Mouse (Mus musculus): Measurements from ENCODE around the gene Fam229a. TPM values are rescaled to one million over a fixed set of nuclear protein-coding genes. Genes with fewer than 3 reads are reported as not detected.
A peak's percentile ranks its signal among the peaks of the same experiment; 100 is the strongest.
"Not testable (repeated sequence)": the region's sequence is repeated elsewhere in the genome, so short reads cannot be mapped to it uniquely, and the experiment has no call there.

The Fam229a gene
- total and polyA plus RNA-seq, 3 experiments, result 0.45 TPM; not detected in 2

DNA sequence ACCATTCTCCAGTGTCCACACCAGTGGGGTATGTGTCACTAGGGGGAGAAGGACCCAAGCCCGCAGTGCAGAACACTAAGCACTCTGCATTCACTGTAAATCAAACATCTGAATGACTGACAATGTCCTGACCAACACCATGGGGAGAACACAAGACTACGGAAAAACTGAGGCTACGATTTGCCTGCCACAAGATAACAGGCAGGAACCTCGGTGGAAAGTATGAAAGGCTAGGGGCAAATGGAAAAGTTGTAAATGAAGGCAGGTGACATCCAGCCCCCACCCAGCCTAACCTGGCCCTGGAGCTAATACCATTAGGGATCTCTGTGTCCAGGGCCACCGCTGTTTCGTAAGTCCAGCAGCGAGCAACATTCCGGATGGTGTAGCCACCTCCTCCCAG, 27.5 kb downstream of the Fam229a start:
- Histone ChIP-seq H3K9ac (ENCODE audit: low read depth, low read length) (no peak overlapping the region), H3K36me3 (ENCODE audit: control insufficient read depth, insufficient read depth, low read length) (no peaks in the 10 kb centered on the region; the same call in 1 of the 2 replicates), H3K27ac (no peak overlapping the region), H3K4me1 (ENCODE audit: control insufficient read depth, insufficient read depth, low read length) (no peaks in the 10 kb centered on the region), H3K4me3 (no peak overlapping the region), H3K27me3 (ENCODE audit: control insufficient read depth, insufficient read depth, low read length) (no peaks in the 10 kb centered on the region), H3K79me2 (replicated peaks; ENCODE audit: control insufficient read depth, insufficient read depth, low read length) (no peaks in the 10 kb centered on the region)
- DNase-seq, result no peak
- WGBS, result 81% methylated on average over 8 of the region's 8 CpGs
- intact Hi-C loops (cut with DNase I), result no loop called here
- no peak for TF ChIP-seq CTCF (IDR thresholded peaks at IDR 0.05)
- no peak for TF ChIP-seq POLR2A (IDR thresholded peaks at IDR 0.05; ENCODE audit: insufficient read depth, low read depth, low read length)
- no peak for TF ChIP-seq EP300 (IDR thresholded peaks at IDR 0.05; ENCODE audit: insufficient read depth, low read depth, low read length)

DNA sequence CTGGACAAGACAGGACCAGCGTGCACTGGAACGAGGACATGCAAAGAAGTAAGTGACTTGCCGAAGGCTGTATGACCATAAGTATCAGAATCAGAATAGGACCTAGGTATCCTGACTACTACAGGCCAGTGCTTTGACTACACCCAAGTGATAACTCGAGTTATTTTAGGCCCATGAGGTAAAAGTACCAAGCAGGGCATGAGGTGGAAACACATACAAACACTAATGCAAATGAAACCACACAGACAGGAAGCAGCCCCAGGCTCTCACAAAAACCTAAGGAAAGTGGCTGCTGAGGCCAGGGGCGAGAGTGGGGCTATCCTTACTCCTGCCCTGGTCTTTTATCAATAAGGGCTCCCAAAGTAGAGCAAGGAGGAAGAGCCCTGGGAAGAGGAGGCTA, 34.3 kb downstream of the Fam229a start:
- Histone ChIP-seq H3K27me3 (ENCODE audit: control insufficient read depth, insufficient read depth, low read length) (no peaks in the 10 kb centered on the region), H3K4me3 (no peak overlapping the region), H3K9ac (ENCODE audit: low read depth, low read length) (no peak overlapping the region), H3K4me1 (ENCODE audit: control insufficient read depth, insufficient read depth, low read length) (peaks cover 1% of the 10 kb centered on the region; the same call in 1 of the 2 replicates), H3K36me3 (ENCODE audit: control insufficient read depth, insufficient read depth, low read length) (peaks cover 2% of the 10 kb centered on the region; the same call in 1 of the 2 replicates), H3K27ac (no peak overlapping the region), H3K79me2 (replicated peaks; ENCODE audit: control insufficient read depth, insufficient read depth, low read length) (no peaks in the 10 kb centered on the region)
- no peak for DNase-seq
- WGBS, result 59% methylated on average over 5 of the region's 5 CpGs
- TF ChIP-seq CTCF (IDR thresholded peaks at IDR 0.05), result no peak
- no peak for TF ChIP-seq EP300 (IDR thresholded peaks at IDR 0.05; ENCODE audit: insufficient read depth, low read depth, low read length)
- TF ChIP-seq POLR2A (IDR thresholded peaks at IDR 0.05; ENCODE audit: insufficient read depth, low read depth, low read length), result no peak
- intact Hi-C loops (cut with DNase I), result no loop called here

DNA sequence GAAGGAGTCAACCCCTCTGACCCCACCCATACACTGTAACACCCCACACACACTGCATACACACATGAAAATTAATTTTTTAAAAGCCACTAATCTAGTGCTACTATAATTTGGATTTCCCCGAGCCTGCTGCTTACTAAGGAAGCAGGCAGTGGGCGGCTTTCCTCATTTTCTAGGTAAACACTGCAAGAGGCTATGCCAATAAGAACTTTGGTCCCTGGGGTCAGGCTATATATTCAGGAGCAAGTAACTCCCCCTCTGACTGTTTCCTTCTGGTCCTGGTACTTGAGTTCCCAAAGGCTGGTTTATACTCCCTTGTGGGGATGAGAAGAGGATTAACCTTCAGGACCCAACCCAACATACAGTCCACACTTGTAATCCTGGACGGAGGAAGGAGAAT, 34.9 kb downstream of the Fam229a start:
- intact Hi-C loops (cut with DNase I), result no loop called here
- H3K36me3 ChIP-seq (ENCODE audit: control insufficient read depth, insufficient read depth, low read length), result peaks cover 2% of the 10 kb centered on the region; the same call in 1 of the 2 replicates
- no peaks in the 10 kb centered on the region for H3K79me2 ChIP-seq (replicated peaks; ENCODE audit: control insufficient read depth, insufficient read depth, low read length)
- 58% methylated on average over 3 of the region's 3 CpGs for WGBS
- no peak overlapping the region for H3K9ac ChIP-seq (ENCODE audit: low read depth, low read length)
- DNase-seq, result no peak
- no peaks in the 10 kb centered on the region for H3K27me3 ChIP-seq (ENCODE audit: control insufficient read depth, insufficient read depth, low read length)
- no peak overlapping the region for H3K27ac ChIP-seq
- TF ChIP-seq CTCF (IDR thresholded peaks at IDR 0.05) (no peak), POLR2A (IDR thresholded peaks at IDR 0.05; ENCODE audit: insufficient read depth, low read depth, low read length) (no peak), EP300 (IDR thresholded peaks at IDR 0.05; ENCODE audit: insufficient read depth, low read depth, low read length) (no peak)
- peaks cover 1% of the 10 kb centered on the region; the same call in 1 of the 2 replicates for H3K4me1 ChIP-seq (ENCODE audit: control insufficient read depth, insufficient read depth, low read length)
- no peak overlapping the region for H3K4me3 ChIP-seq

DNA sequence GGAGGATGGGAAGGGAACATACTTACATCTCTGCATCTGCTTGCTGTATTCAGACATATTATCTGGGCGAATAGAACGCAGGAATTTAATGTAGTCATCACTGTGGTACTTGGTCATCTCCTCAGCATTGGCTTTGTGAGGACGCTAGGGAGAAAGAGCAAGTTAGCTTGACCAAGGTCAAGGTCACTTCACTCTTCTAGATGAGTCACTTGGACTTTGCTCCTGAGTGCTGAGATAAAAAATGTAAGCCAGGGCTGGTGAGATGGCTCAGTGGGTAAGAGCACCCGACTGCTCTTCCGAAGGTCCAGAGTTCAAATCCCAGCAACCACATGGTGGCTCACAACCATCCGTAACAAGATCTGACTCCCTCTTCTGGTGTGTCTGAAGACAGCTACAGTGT, 37.9 kb downstream of the Fam229a start:
- DNase-seq; H3K4me1 ChIP-seq (ENCODE audit: control insufficient read depth, insufficient read depth, low read length); H3K27me3 ChIP-seq (ENCODE audit: control insufficient read depth, insufficient read depth, low read length); H3K9ac ChIP-seq (ENCODE audit: low read depth, low read length); H3K79me2 ChIP-seq (replicated peaks; ENCODE audit: control insufficient read depth, insufficient read depth, low read length); H3K36me3 ChIP-seq (ENCODE audit: control insufficient read depth, insufficient read depth, low read length); H3K27ac ChIP-seq; H3K4me3 ChIP-seq; intact Hi-C loops (cut with DNase I): not testable (repeated sequence)
- 90% methylated on average over 6 of the region's 6 CpGs for WGBS

DNA sequence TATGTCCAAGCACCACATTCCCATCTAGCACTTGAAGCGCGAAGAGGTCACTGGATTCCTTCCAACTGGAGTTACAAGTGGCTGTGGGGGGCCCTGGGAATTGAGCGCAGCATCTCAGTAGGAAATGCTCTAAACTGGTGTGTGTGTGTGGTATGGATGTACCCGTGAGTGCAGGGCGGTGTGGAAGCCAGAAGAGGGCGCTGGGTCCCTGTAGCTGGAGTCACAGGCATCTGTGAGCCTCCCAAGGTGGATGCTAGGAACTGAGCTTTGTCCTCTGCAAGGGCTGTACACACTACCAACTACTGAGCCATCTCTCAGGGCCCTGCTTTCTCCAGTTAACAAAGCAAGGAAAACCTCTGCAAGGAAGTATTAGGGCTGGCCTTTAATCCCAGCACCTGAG, 49.0 kb downstream of the Fam229a start:
- peaks cover 6% of the 10 kb centered on the region for H3K4me1 ChIP-seq (ENCODE audit: control insufficient read depth, insufficient read depth, low read length)
- DNase-seq, result peak; percentile 6 to 24
- H3K27ac ChIP-seq, result no peak overlapping the region
- no peak overlapping the region for H3K4me3 ChIP-seq
- intact Hi-C loops (cut with DNase I), result no loop called here
- TF ChIP-seq CTCF (IDR thresholded peaks at IDR 0.05) (peak; percentile 42), POLR2A (IDR thresholded peaks at IDR 0.05; ENCODE audit: insufficient read depth, low read depth, low read length) (no peak)
- H3K27me3 ChIP-seq (ENCODE audit: control insufficient read depth, insufficient read depth, low read length), result no peaks in the 10 kb centered on the region
- 0 out of 2 replicates have a peak, but pooled peaks cover 2% of the 10 kb centered on the region for H3K79me2 ChIP-seq (replicated peaks; ENCODE audit: control insufficient read depth, insufficient read depth, low read length)
- 66% methylated on average over 6 of the region's 6 CpGs for WGBS
- no peaks in the 10 kb centered on the region for H3K36me3 ChIP-seq (ENCODE audit: control insufficient read depth, insufficient read depth, low read length)
- no peak overlapping the region for H3K9ac ChIP-seq (ENCODE audit: low read depth, low read length)

Other genes with a start within 250 kb of the Fam229a start
- 1 to 10 TPM; 3.2 to 3.7 TPM for gene C77080, start 229.8 kb upstream of the Fam229a start, total RNA-seq (2021)
- 3.8 and 4.4 TPM in 2 replicates for gene C77080, start 229.8 kb upstream of the Fam229a start, polyA plus RNA-seq (2012; rRNA removed)
- gene Sync, start 203.6 kb upstream of the Fam229a start, total RNA-seq (2021), result 10 to 100 TPM; 17.7 to 17.9 TPM
- 8.7 and 18.8 TPM in 2 replicates for gene Sync, start 203.6 kb upstream of the Fam229a start, polyA plus RNA-seq (2012; rRNA removed)
- gene Rbbp4, start 155.8 kb upstream of the Fam229a start, total RNA-seq (2021), result 10 to 100 TPM; 67.0 to 70.7 TPM
- 16.8 and 34.5 TPM in 2 replicates for gene Rbbp4, start 155.8 kb upstream of the Fam229a start, polyA plus RNA-seq (2012; rRNA removed)
- 10 to 100 TPM; 19.5 to 27.2 TPM for gene Zbtb8os, start 155.5 kb upstream of the Fam229a start, total RNA-seq (2021)
- 9.1 and 13.0 TPM in 2 replicates for gene Zbtb8os, start 155.5 kb upstream of the Fam229a start, polyA plus RNA-seq (2012; rRNA removed)
- gene Zbtb8a, start 113.1 kb upstream of the Fam229a start, total RNA-seq (2021), result 1 to 10 TPM; 2.5 to 3.5 TPM
- gene Zbtb8a, start 113.1 kb upstream of the Fam229a start, polyA plus RNA-seq (2012; rRNA removed), result 3.2 and 5.5 TPM in 2 replicates
- gene Zbtb8b, start 50.3 kb upstream of the Fam229a start, total RNA-seq (2021), result under 1 TPM; 0.07 to 0.10 TPM
- 0.08 and 0.09 TPM in 2 replicates for gene Zbtb8b, start 50.3 kb upstream of the Fam229a start, polyA plus RNA-seq (2012; rRNA removed)
- gene Bsdc1, start 29.6 kb upstream of the Fam229a start, total RNA-seq (2021), result 10 to 100 TPM; 48.8 to 50.3 TPM
- 21.3 and 25.0 TPM in 2 replicates for gene Bsdc1, start 29.6 kb upstream of the Fam229a start, polyA plus RNA-seq (2012; rRNA removed)
- not detected for gene Tssk3, start 168 bp upstream of the Fam229a start, total RNA-seq (2021)
- gene Tssk3, start 168 bp upstream of the Fam229a start, polyA plus RNA-seq (2012; rRNA removed), result 0.14 TPM in 1 of 2 replicates, not detected in the other
- 1 to 10 TPM; 3.5 to 5.1 TPM for gene Marcksl1, start 22.4 kb downstream of the Fam229a start, total RNA-seq (2021)
- 5.1 and 7.0 TPM in 2 replicates for gene Marcksl1, start 22.4 kb downstream of the Fam229a start, polyA plus RNA-seq (2012; rRNA removed)
- 10 to 100 TPM; 15.7 to 16.1 TPM for gene Hdac1, start 51.5 kb downstream of the Fam229a start, total RNA-seq (2021)
- gene Hdac1, start 51.5 kb downstream of the Fam229a start, polyA plus RNA-seq (2012; rRNA removed), result 17.9 and 35.2 TPM in 2 replicates
- 1 to 10 TPM in 1 of 2 experiments, under 1 TPM in 1; 0.84 to 1.1 TPM for gene Lck, start 82.5 kb downstream of the Fam229a start, total RNA-seq (2021)
- 1.6 and 3.5 TPM in 2 replicates for gene Lck, start 82.5 kb downstream of the Fam229a start, polyA plus RNA-seq (2012; rRNA removed)
- gene Fam167b, start 87.4 kb downstream of the Fam229a start, total RNA-seq (2021), result under 1 TPM in 1 of 2 experiments, not detected in 1; 0.81 TPM
- 1.4 and 1.8 TPM in 2 replicates for gene Fam167b, start 87.4 kb downstream of the Fam229a start, polyA plus RNA-seq (2012; rRNA removed)
- gene Eif3i, start 109.5 kb downstream of the Fam229a start, total RNA-seq (2021), result 100 to 1,000 TPM; 116 to 132 TPM
- gene Eif3i, start 109.5 kb downstream of the Fam229a start, polyA plus RNA-seq (2012; rRNA removed), result 185 and 257 TPM in 2 replicates
- gene Tmem234, start 109.5 kb downstream of the Fam229a start, total RNA-seq (2021), result 10 to 100 TPM; 35.9 to 41.7 TPM
- 69.5 and 74.9 TPM in 2 replicates for gene Tmem234, start 109.5 kb downstream of the Fam229a start, polyA plus RNA-seq (2012; rRNA removed)
- under 1 TPM; 0.39 to 0.45 TPM for gene Dcdc2b, start 123.1 kb downstream of the Fam229a start, total RNA-seq (2021)
- gene Dcdc2b, start 123.1 kb downstream of the Fam229a start, polyA plus RNA-seq (2012; rRNA removed), result 1.7 and 3.3 TPM in 2 replicates
- gene Iqcc, start 127.9 kb downstream of the Fam229a start, total RNA-seq (2021), result 10 to 100 TPM; 13.0 to 19.7 TPM
- gene Iqcc, start 127.9 kb downstream of the Fam229a start, polyA plus RNA-seq (2012; rRNA removed), result 24.5 and 30.9 TPM in 2 replicates
- 10 to 100 TPM; 11.3 to 16.8 TPM for gene Ccdc28b, start 132.8 kb downstream of the Fam229a start, total RNA-seq (2021)
- gene Ccdc28b, start 132.8 kb downstream of the Fam229a start, polyA plus RNA-seq (2012; rRNA removed), result 10.8 and 22.5 TPM in 2 replicates
- gene Txlna, start 149.9 kb downstream of the Fam229a start, total RNA-seq (2021), result 10 to 100 TPM; 25.6 to 27.2 TPM
- gene Txlna, start 149.9 kb downstream of the Fam229a start, polyA plus RNA-seq (2012; rRNA removed), result 13.7 and 23.3 TPM in 2 replicates
- gene Kpna6, start 181.6 kb downstream of the Fam229a start, total RNA-seq (2021), result 10 to 100 TPM; 69.6 to 79.2 TPM
- 28.2 and 57.9 TPM in 2 replicates for gene Kpna6, start 181.6 kb downstream of the Fam229a start, polyA plus RNA-seq (2012; rRNA removed)
- gene Tmem39b, start 205.6 kb downstream of the Fam229a start, total RNA-seq (2021), result 1 to 10 TPM; 4.8 to 5.0 TPM
- 13.4 and 14.4 TPM in 2 replicates for gene Tmem39b, start 205.6 kb downstream of the Fam229a start, polyA plus RNA-seq (2012; rRNA removed)

All from heart, adult 2 months (tissue).